Mouse (Mus musculus) testis, adult 2 months (tissue): Measurements from ENCODE around the gene Nars2.

Source experiments
- CTCF ChIP-seq: fragments of 200-500 bp; IDR thresholded peaks from 2 replicates; pipeline ENCODE4 v1.5.1; 2012; ENCODE audit warnings: low read depth, mild to moderate bottlenecking, inconsistent platforms, low read length, moderate library complexity; ENCODE audit not compliant: control insufficient read depth, insufficient read depth, insufficient replicate concordance
- POLR2A ChIP-seq: fragments of 200-500 bp; IDR thresholded peaks from 2 replicates; pipeline ENCODE4 v1.6.1; 2012; ENCODE audit warnings: low read depth, mild to moderate bottlenecking, inconsistent platforms, low read length, moderate library complexity; ENCODE audit not compliant: control insufficient read depth

- TF ChIP-seq CTCF (no peak), POLR2A (no peak)
These were observed 134.0 kb downstream of the Nars2 start for GRCm38 (mm10) chr7:97085291-97085690.
